8 mouse cellular contexts compared by ENCODE assay signal in the genomic region with DNA sequence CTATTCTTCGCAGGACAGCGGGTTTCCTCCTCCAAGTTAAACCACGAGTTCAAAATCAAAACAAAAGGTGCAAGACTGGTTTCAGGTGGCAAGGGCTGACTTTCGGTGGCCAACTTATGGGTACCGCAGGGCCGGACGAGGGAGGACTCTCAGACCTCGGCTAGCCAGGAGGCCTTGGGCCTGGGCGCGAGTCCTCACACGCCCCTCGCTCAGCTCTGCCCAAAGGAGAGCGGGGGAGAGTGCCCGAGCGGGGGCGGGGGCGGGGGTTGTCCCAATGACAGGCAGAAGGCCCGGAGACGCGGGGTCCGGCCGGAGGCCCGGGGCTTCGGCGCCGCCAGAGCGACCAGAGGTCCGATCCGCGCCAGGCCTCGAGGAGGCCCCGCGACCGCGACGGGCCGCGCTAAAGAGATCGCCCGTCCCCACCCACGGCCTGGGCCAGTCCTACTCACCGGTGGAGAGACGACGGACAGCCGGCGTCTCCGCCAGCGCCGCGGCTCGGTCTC. TPM values are rescaled to one million over a fixed set of nuclear protein-coding genes. Genes with fewer than 3 reads are reported as not detected.
A peak's percentile ranks its signal among the peaks of the same experiment; 100 is the strongest.
DNase-seq lines count a peak whose midpoint lies in the region; ATAC-seq and TF ChIP-seq lines count a peak whose summit lies in the region.

No protein-coding gene starts in this region.

- peak overlapping the region; percentile 69 for H3K27ac ChIP-seq in left cerebral cortex, adult 2 months
- H3K27ac ChIP-seq in intestine, postnatal 0 days (ENCODE audit: low read depth, low read length), result peak overlapping the region; percentile 83
- H3K27ac ChIP-seq in midbrain, embryonic 12.5 days (replicated peaks), result peak overlapping the region; percentile 85

- no peak for DNase-seq in left cerebral cortex, adult 2 months (ENCODE audit: extremely low spot score in 1 of 2, low spot score in 2 of 2)
- DNase-seq in left cerebral cortex, adult 9 months (ENCODE audit: low spot score in 2 of 2), result no peak
- peak; percentile 15 for DNase-seq in T-cell, adult 2 months (ENCODE audit: low spot score)
- no peak for DNase-seq in retina, postnatal 1 day
- DNase-seq in thymus, postnatal 14 days, result no peak

- peaks cover 21% of the 10 kb centered on the region for H3K4me1 ChIP-seq in erythroblast, embryonic 14.5 days (ENCODE audit: control insufficient read depth)
- peaks cover 2% of the 10 kb centered on the region; the same call in 1 of the 2 replicates for H3K4me1 ChIP-seq in intestine, postnatal 0 days (replicated peaks; ENCODE audit: control insufficient read depth, insufficient read depth, low read length)
- peaks cover 26% of the 10 kb centered on the region for H3K4me1 ChIP-seq in midbrain, embryonic 12.5 days

- H3K9me3 ChIP-seq in erythroblast, embryonic 14.5 days (ENCODE audit: control insufficient read depth, low read length), result no peaks in the 10 kb centered on the region
- no peaks in the 10 kb centered on the region for H3K9me3 ChIP-seq in intestine, postnatal 0 days (ENCODE audit: control insufficient read depth)
- no peaks in the 10 kb centered on the region for H3K9me3 ChIP-seq in midbrain, embryonic 12.5 days

- no peaks in the 10 kb centered on the region for H3K36me3 ChIP-seq in erythroblast, embryonic 14.5 days (ENCODE audit: control insufficient read depth)
- no peaks in the 10 kb centered on the region for H3K36me3 ChIP-seq in intestine, postnatal 0 days (ENCODE audit: control insufficient read depth, insufficient read depth)
- H3K36me3 ChIP-seq in midbrain, embryonic 12.5 days, result no peaks in the 10 kb centered on the region

- intact Hi-C loops in left cerebral cortex, adult 2 months (cut with DNase I), result loop anchor here (5.0 kb wide), 2 partner anchors 51 to 181 kb away; no protein-coding TSS in a partner anchor

- 0% methylated on average over 19 of the region's 51 CpGs for WGBS in intestine, postnatal 0 days
- under 1% methylated on average over 44 of the region's 51 CpGs for WGBS in midbrain, embryonic 12.5 days

- peak overlapping the region; percentile 95 for H3K4me3 ChIP-seq in left cerebral cortex, adult 2 months
- peak overlapping the region; percentile 82 for H3K4me3 ChIP-seq in erythroblast, embryonic 14.5 days (replicated peaks)
- H3K4me3 ChIP-seq in intestine, postnatal 0 days (ENCODE audit: low read depth, low read length), result peak overlapping the region; percentile 89
- H3K4me3 ChIP-seq in midbrain, embryonic 12.5 days, result peak overlapping the region; percentile 91

- ATAC-seq in intestine, postnatal 0 days, result peak; percentile 76
- ATAC-seq in midbrain, embryonic 12.5 days (ENCODE audit: low FRiP score, low read depth), result peak; percentile 92

- peaks cover 5% of the 10 kb centered on the region for H3K27me3 ChIP-seq in erythroblast, embryonic 14.5 days (ENCODE audit: control insufficient read depth)
- no peaks in the 10 kb centered on the region for H3K27me3 ChIP-seq in intestine, postnatal 0 days (replicated peaks; ENCODE audit: control insufficient read depth, insufficient read depth, low read length)
- no peaks in the 10 kb centered on the region; the same call in 1 of the 2 replicates for H3K27me3 ChIP-seq in midbrain, embryonic 12.5 days

- no peak for TF ChIP-seq CTCF in left cerebral cortex, adult 2 months (IDR thresholded peaks at IDR 0.05)
- no peak for TF ChIP-seq CTCF in intestine, postnatal 0 days (IDR thresholded peaks at IDR 0.05; ENCODE audit: low read depth)

- peak overlapping the region; percentile 91 for H3K4me2 ChIP-seq in intestine, postnatal 0 days (replicated peaks; ENCODE audit: low read depth)
- peak overlapping the region; percentile 83 for H3K4me2 ChIP-seq in midbrain, embryonic 12.5 days (replicated peaks)

- H3K9ac ChIP-seq in intestine, postnatal 0 days (ENCODE audit: low read depth, low read length), result peak overlapping the region; percentile 92
- H3K9ac ChIP-seq in midbrain, embryonic 12.5 days (replicated peaks), result peak overlapping the region; percentile 90

RNA-seq across cellular contexts. Expression of gene Tmcc1, which starts 0.4 kb away (rescaled TPM):
- 10 to 100 TPM; 72.8 to 76.7 TPM for total RNA-seq in left cerebral cortex, adult 2 months (2021)
- polyA plus RNA-seq in erythroblast, embryonic 14.5 days (2012), result 0.06 and 0.10 TPM in 2 replicates
- polyA plus RNA-seq in intestine, postnatal 0 days (2015; fragmentation: Nextera tagmentation; extraction: Ambion mirVana), result 8.0 and 9.2 TPM in 2 replicates
- 30.8 and 31.2 TPM in 2 replicates for polyA plus RNA-seq in midbrain, embryonic 12.5 days (2016; fragmentation: Nextera tagmentation; extraction: Ambion mirVana)

RNA-seq across cellular contexts. Expression of gene Washc2, which starts 15.0 kb away (rescaled TPM):
- 10 to 100 TPM; 93.0 to 95.4 TPM for total RNA-seq in left cerebral cortex, adult 2 months (2021)
- 0.52 and 0.56 TPM in 2 replicates for polyA plus RNA-seq in erythroblast, embryonic 14.5 days (2012)
- polyA plus RNA-seq in intestine, postnatal 0 days (2015; fragmentation: Nextera tagmentation; extraction: Ambion mirVana), result 37.3 and 44.1 TPM in 2 replicates
- 65.0 and 68.2 TPM in 2 replicates for polyA plus RNA-seq in midbrain, embryonic 12.5 days (2016; fragmentation: Nextera tagmentation; extraction: Ambion mirVana)

Comparison
In these comparisons a context has a peak if more than half of its experiments do, and no peak if none do; other contexts are left out.
1. RNA of gene Washc2, which starts 15.0 kb away (polyA plus RNA-seq): 65.0 to 68.2 TPM in midbrain, embryonic 12.5 days and 37.3 to 44.1 TPM in intestine, postnatal 0 days; 0.52 to 0.56 TPM in erythroblast, embryonic 14.5 days; every median in the first group is over 10 times any median in the second.
2. Peak in every context shown above with its lines, with median percentiles within 50 percentile points of each other: H3K27ac ChIP-seq and H3K4me3 ChIP-seq.